23 mouse cellular contexts compared by ENCODE assay signal in the genomic region with DNA sequence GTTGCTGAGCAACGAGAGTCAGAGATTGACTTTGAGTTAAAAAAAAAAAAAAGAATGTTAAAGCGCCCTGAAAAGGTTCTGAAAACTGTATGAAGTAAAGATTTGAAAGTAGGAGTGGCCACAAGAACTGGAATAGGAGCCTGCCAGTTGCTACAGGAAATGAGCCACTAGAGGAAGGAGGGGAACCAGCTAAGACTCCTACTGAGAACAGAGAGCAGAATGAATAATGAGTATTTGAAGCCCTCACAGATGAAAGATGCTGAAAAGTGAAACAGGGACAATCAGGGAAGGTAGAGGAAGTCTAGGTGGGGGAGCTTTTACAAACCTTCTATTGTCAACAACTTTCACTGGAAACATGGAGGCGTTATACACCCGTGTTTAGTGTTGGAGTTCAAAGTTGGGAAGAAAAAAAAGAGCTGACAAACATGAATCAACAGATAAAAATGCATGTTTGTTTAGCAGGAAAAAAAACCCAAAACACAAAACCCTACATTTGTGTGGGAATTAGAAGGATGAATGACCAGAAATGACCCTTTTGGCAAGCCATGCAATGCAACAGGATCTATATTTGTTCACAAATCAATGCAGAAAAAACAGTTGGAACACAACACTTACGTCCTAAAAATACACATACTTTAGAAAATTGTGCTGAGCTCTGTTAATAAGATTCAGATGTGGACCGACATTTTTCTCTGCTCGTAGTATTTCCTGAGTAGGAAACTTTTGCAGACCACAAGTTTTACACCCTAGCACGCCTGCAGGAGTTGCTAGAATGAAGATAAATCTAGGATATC. TPM values are rescaled to one million over a fixed set of nuclear protein-coding genes. Genes with fewer than 3 reads are reported as not detected.
DNase-seq lines count a peak whose midpoint lies in the region; ATAC-seq and TF ChIP-seq lines count a peak whose summit lies in the region.
"Had no signal": no experiment of that assay in that cellular context is flagged by ENCODE, and none has a peak within 500 bp of the region (broad histone marks: within the 10 kb centered on the region; RNA-seq: fewer than 3 reads in every experiment).

No protein-coding gene starts in this region.

- no peak for ATAC-seq in embryonic facial prominence, embryonic 11.5 days (replicated peaks; ENCODE audit: insufficient number of reproducible peaks, low FRiP score, low TSS enrichment, low read depth)
- ATAC-seq in midbrain, embryonic 13.5 days = no peak
- no peak for ATAC-seq in midbrain, embryonic 11.5 days (ENCODE audit: low FRiP score)
- no peak for ATAC-seq in embryonic facial prominence, embryonic 15.5 days (ENCODE audit: insufficient number of reproducible peaks, low FRiP score, low TSS enrichment, low read depth)
- no peak for ATAC-seq in midbrain, postnatal 0 days (ENCODE audit: low FRiP score)
- ATAC-seq: forebrain, embryonic 16.5 days; intestine, embryonic 15.5 days had no signal

- H3K4me3 ChIP-seq in embryonic facial prominence, embryonic 11.5 days (ENCODE audit: low read depth, low read length) = no peak overlapping the region
- H3K4me3 ChIP-seq in embryonic facial prominence, embryonic 10.5 days = no peak overlapping the region
- H3K4me3 ChIP-seq in midbrain, embryonic 13.5 days (replicated peaks) = no peak overlapping the region
- no peak overlapping the region for H3K4me3 ChIP-seq in midbrain, embryonic 11.5 days (ENCODE audit: low read depth, low read length)
- 0 out of 2 replicates have a peak overlapping the region, but pooled peaks have one; percentile 4 for H3K4me3 ChIP-seq in embryonic facial prominence, embryonic 15.5 days (replicated peaks)
- H3K4me3 ChIP-seq in midbrain, postnatal 0 days (ENCODE audit: low read depth, low read length) = no peak overlapping the region
- H3K4me3 ChIP-seq: intestine, embryonic 15.5 days; neural tube, embryonic 13.5 days had no signal

- H3K36me3 ChIP-seq in embryonic facial prominence, embryonic 11.5 days (replicated peaks; ENCODE audit: control insufficient read depth, insufficient read depth, low read depth, low read length) = peaks cover 10% of the 10 kb centered on the region
- H3K36me3 ChIP-seq in embryonic facial prominence, embryonic 10.5 days (replicated peaks) = peaks cover 100% of the 10 kb centered on the region
- H3K36me3 ChIP-seq in midbrain, embryonic 13.5 days = peaks cover 39% of the 10 kb centered on the region
- H3K36me3 ChIP-seq in midbrain, embryonic 11.5 days (ENCODE audit: control insufficient read depth, insufficient read depth, low read length) = peaks cover 40% of the 10 kb centered on the region
- H3K36me3 ChIP-seq in embryonic facial prominence, embryonic 15.5 days = peaks cover 61% of the 10 kb centered on the region
- peaks cover 5% of the 10 kb centered on the region for H3K36me3 ChIP-seq in midbrain, postnatal 0 days (ENCODE audit: insufficient read depth, low read length)

- 48% methylated on average over 8 of the region's 8 CpGs for WGBS in embryonic facial prominence, embryonic 11.5 days
- 60% methylated on average over 8 of the region's 8 CpGs for WGBS in embryonic facial prominence, embryonic 10.5 days
- 64% methylated on average over 8 of the region's 8 CpGs for WGBS in midbrain, embryonic 13.5 days
- WGBS in midbrain, embryonic 11.5 days = 76% methylated on average over 8 of the region's 8 CpGs
- WGBS in embryonic facial prominence, embryonic 15.5 days = 36% methylated on average over 8 of the region's 8 CpGs
- WGBS in midbrain, postnatal 0 days = 52% methylated on average over 8 of the region's 8 CpGs

- H3K4me1 ChIP-seq in embryonic facial prominence, embryonic 11.5 days (ENCODE audit: control insufficient read depth, insufficient read depth, low read length) = no peaks in the 10 kb centered on the region
- H3K4me1 ChIP-seq in embryonic facial prominence, embryonic 10.5 days = peaks cover 43% of the 10 kb centered on the region
- H3K4me1 ChIP-seq in midbrain, embryonic 13.5 days (replicated peaks) = peaks cover 54% of the 10 kb centered on the region
- H3K4me1 ChIP-seq in midbrain, embryonic 11.5 days (ENCODE audit: control insufficient read depth, insufficient read depth, low read length) = peaks cover 32% of the 10 kb centered on the region
- peaks cover 27% of the 10 kb centered on the region for H3K4me1 ChIP-seq in embryonic facial prominence, embryonic 15.5 days
- peaks cover 9% of the 10 kb centered on the region for H3K4me1 ChIP-seq in midbrain, postnatal 0 days (ENCODE audit: insufficient read depth, low read length)
- H3K4me1 ChIP-seq: intestine, embryonic 15.5 days had no signal

- H3K27ac ChIP-seq in embryonic facial prominence, embryonic 11.5 days (replicated peaks; ENCODE audit: low read depth, low read length) = no peak overlapping the region
- no peak overlapping the region for H3K27ac ChIP-seq in embryonic facial prominence, embryonic 10.5 days (replicated peaks)
- no peak overlapping the region; the same call in 1 of the 2 replicates for H3K27ac ChIP-seq in midbrain, embryonic 13.5 days
- no peak overlapping the region for H3K27ac ChIP-seq in midbrain, embryonic 11.5 days (ENCODE audit: low read depth, low read length)
- 0 out of 2 replicates have a peak overlapping the region, but pooled peaks have one; percentile 2 for H3K27ac ChIP-seq in embryonic facial prominence, embryonic 15.5 days (replicated peaks)
- no peak overlapping the region for H3K27ac ChIP-seq in midbrain, postnatal 0 days (ENCODE audit: low read depth, low read length)
- H3K27ac ChIP-seq: hindbrain, embryonic 14.5 days; intestine, embryonic 15.5 days; macrophage; neural tube, embryonic 13.5 days had no signal

- DNase-seq in embryonic facial prominence, embryonic 11.5 days (ENCODE audit: low spot score) = peak; percentile 42
- DNase-seq in embryonic facial prominence, embryonic 10.5 days (ENCODE audit: low spot score) = no peak
- DNase-seq in midbrain, embryonic 11.5 days (ENCODE audit: low spot score, missing footprints) = no peak
- peak; percentile 22 for DNase-seq in midbrain, postnatal 0 days (ENCODE audit: low spot score)
- no peak for DNase-seq in left cerebral cortex, postnatal 36 days (ENCODE audit: low spot score in 2 of 2)
- no peak for DNase-seq in T-cell, adult 2 months (ENCODE audit: low spot score)
- DNase-seq: adrenal gland, postnatal 14 days; cerebellum, adult 8-10 months; heart, postnatal 14 days; layer of hippocampus, postnatal 36 days; liver; lung, embryonic 14.5 days; right cerebral cortex, postnatal 25 days; thymus, postnatal 25 days had no signal

- no peaks in the 10 kb centered on the region for H3K9me3 ChIP-seq in embryonic facial prominence, embryonic 11.5 days (replicated peaks; ENCODE audit: control insufficient read depth, low read length)
- no peaks in the 10 kb centered on the region for H3K9me3 ChIP-seq in embryonic facial prominence, embryonic 10.5 days
- no peaks in the 10 kb centered on the region for H3K9me3 ChIP-seq in midbrain, embryonic 13.5 days
- H3K9me3 ChIP-seq in midbrain, embryonic 11.5 days (ENCODE audit: control insufficient read depth, low read length) = no peaks in the 10 kb centered on the region
- no peaks in the 10 kb centered on the region for H3K9me3 ChIP-seq in embryonic facial prominence, embryonic 15.5 days (replicated peaks)
- H3K9me3 ChIP-seq in midbrain, postnatal 0 days (ENCODE audit: low read length) = no peaks in the 10 kb centered on the region
- H3K9me3 ChIP-seq: intestine, embryonic 15.5 days; neural tube, embryonic 13.5 days had no signal

- intact Hi-C loops in left cerebral cortex, postnatal 36 days (cut with DNase I) = no loop called here

- no peak for TF ChIP-seq CTCF in midbrain, postnatal 0 days (IDR thresholded peaks at IDR 0.05)

- H3K4me2 ChIP-seq in embryonic facial prominence, embryonic 11.5 days (ENCODE audit: low read depth, low read length) = no peak overlapping the region
- H3K4me2 ChIP-seq in midbrain, embryonic 13.5 days (replicated peaks) = 0 out of 2 replicates have a peak overlapping the region, but pooled peaks have one; percentile 1
- H3K4me2 ChIP-seq in midbrain, embryonic 11.5 days = no peak overlapping the region
- H3K4me2 ChIP-seq in embryonic facial prominence, embryonic 15.5 days (replicated peaks) = peak overlapping the region; percentile 8
- H3K4me2 ChIP-seq in midbrain, postnatal 0 days (ENCODE audit: low read depth, low read length, poor library complexity, severe bottlenecking) = peak overlapping the region; percentile 5; the same call in 1 of the 2 replicates
- H3K4me2 ChIP-seq: hindbrain, embryonic 14.5 days; intestine, embryonic 15.5 days; lung, embryonic 14.5 days; neural tube, embryonic 13.5 days had no signal

- no peaks in the 10 kb centered on the region for H3K27me3 ChIP-seq in embryonic facial prominence, embryonic 11.5 days (ENCODE audit: control insufficient read depth, insufficient read depth, low read length)
- H3K27me3 ChIP-seq in embryonic facial prominence, embryonic 10.5 days (replicated peaks; ENCODE audit: low read depth, poor library complexity, severe bottlenecking) = no peaks in the 10 kb centered on the region
- H3K27me3 ChIP-seq in midbrain, embryonic 13.5 days = no peaks in the 10 kb centered on the region
- no peaks in the 10 kb centered on the region for H3K27me3 ChIP-seq in midbrain, embryonic 11.5 days (ENCODE audit: control insufficient read depth, insufficient read depth, low read length)
- no peaks in the 10 kb centered on the region for H3K27me3 ChIP-seq in embryonic facial prominence, embryonic 15.5 days
- no peaks in the 10 kb centered on the region for H3K27me3 ChIP-seq in midbrain, postnatal 0 days (ENCODE audit: insufficient read depth, low read length)
- H3K27me3 ChIP-seq: intestine, embryonic 15.5 days; neural tube, embryonic 13.5 days had no signal

- no peak overlapping the region for H3K9ac ChIP-seq in embryonic facial prominence, embryonic 11.5 days (replicated peaks; ENCODE audit: low read length)
- no peak overlapping the region for H3K9ac ChIP-seq in midbrain, embryonic 13.5 days (replicated peaks)
- H3K9ac ChIP-seq in midbrain, embryonic 11.5 days (ENCODE audit: low read length) = no peak overlapping the region
- H3K9ac ChIP-seq in embryonic facial prominence, embryonic 15.5 days = no peak overlapping the region
- no peak overlapping the region for H3K9ac ChIP-seq in midbrain, postnatal 0 days (replicated peaks; ENCODE audit: low read length, poor library complexity, severe bottlenecking)
- H3K9ac ChIP-seq: hindbrain, embryonic 14.5 days; intestine, embryonic 15.5 days; lung, embryonic 14.5 days; neural tube, embryonic 13.5 days had no signal

RNA-seq across cellular contexts. Expression of a gene that starts 7.4 kb away (rescaled TPM):
- 137 and 143 TPM in 2 replicates for polyA plus RNA-seq in embryonic facial prominence, embryonic 11.5 days (2014; fragmentation: Nextera tagmentation; extraction: Ambion mirVana)
- polyA plus RNA-seq in embryonic facial prominence, embryonic 10.5 days (2016; fragmentation: Nextera tagmentation; extraction: Ambion mirVana) = 73.7 and 82.8 TPM in 2 replicates
- polyA plus RNA-seq in midbrain, embryonic 13.5 days (2015; fragmentation: Nextera tagmentation; extraction: Ambion mirVana) = 37.0 and 39.8 TPM in 2 replicates
- polyA plus RNA-seq in midbrain, embryonic 11.5 days (2014; fragmentation: Nextera tagmentation; extraction: Ambion mirVana) = 85.0 and 87.9 TPM in 2 replicates
- 88.1 and 89.4 TPM in 2 replicates for polyA plus RNA-seq in embryonic facial prominence, embryonic 15.5 days (2015; fragmentation: Nextera tagmentation; extraction: Ambion mirVana)
- total RNA-seq in midbrain, postnatal 0 days (2014; rRNA removed) = 68.7 and 69.7 TPM in 2 replicates
- polyA plus RNA-seq in midbrain, postnatal 0 days (2015; fragmentation: Nextera tagmentation; extraction: Ambion mirVana) = 26.0 and 27.6 TPM in 2 replicates
- total RNA-seq in left cerebral cortex, postnatal 36 days (2021) = 1 to 10 TPM; 5.2 to 7.9 TPM
- total RNA-seq: common myeloid progenitor, adult 5-6 weeks; MEL had no signal
- polyA plus RNA-seq: macrophage had no signal

Comparison
In these comparisons a context has a peak if more than half of its experiments do, and no peak if none do; other contexts are left out.
1. DNase-seq: peak in embryonic facial prominence, embryonic 11.5 days (single experiment) and midbrain, postnatal 0 days (single experiment); none in embryonic facial prominence, embryonic 10.5 days (single experiment), midbrain, embryonic 11.5 days (single experiment), left cerebral cortex, postnatal 36 days (0 of 2) and T-cell, adult 2 months (single experiment).
2. H3K4me2 ChIP-seq: peak in midbrain, embryonic 13.5 days (single experiment), embryonic facial prominence, embryonic 15.5 days (single experiment) and midbrain, postnatal 0 days (single experiment); none in embryonic facial prominence, embryonic 11.5 days (single experiment) and midbrain, embryonic 11.5 days (single experiment).